Mouse (Mus musculus) yolk sac, embryonic 10.5 days (tissue): Measurements from ENCODE around the gene Nfxl1.
"Not testable (repeated sequence)": the region's sequence is repeated elsewhere in the genome, so short reads cannot be mapped to it uniquely, and the experiment has no call there.

Source experiments
- DNase-seq: peaks from one replicate; pipeline ENCODE4 v3.0.0-alpha.2; 2017; ENCODE audit warnings: low spot score

Gene Nfxl1

GRCm38 (mm10) chr5:72559544-72560049 is at the start of gene Nfxl1:
Gene Nfxl1 (minus strand): TSS chr5:72559684.
- peak; percentile 98 for DNase-seq

- DNase-seq = no peak
These were observed 43.7 kb upstream of the Nfxl1 start for GRCm38 (mm10) chr5:72603138-72603537.

GRCm38 (mm10) chr5:72601006-72601405 is 41.5 kb upstream of the Nfxl1 start:
- peak; percentile 31 for DNase-seq

GRCm38 (mm10) chr5:72587192-72587681 is 27.8 kb upstream of the Nfxl1 start, which contains the start of gene Gm5868:
Gene Gm5868 (minus strand): TSS chr5:72587551.
- DNase-seq = no peak

- not testable (repeated sequence) for DNase-seq
These were observed 27.2 kb upstream of the Nfxl1 start for GRCm38 (mm10) chr5:72586667-72587191.

- not testable (repeated sequence) for DNase-seq
These were observed 26.6 kb upstream of the Nfxl1 start for GRCm38 (mm10) chr5:72586122-72586521.

- not testable (repeated sequence) for DNase-seq
These were observed 21.5 kb upstream of the Nfxl1 start, which contains the start of gene Zar1 for GRCm38 (mm10) chr5:72580970-72581332. Gene Zar1 (minus strand): TSS chr5:72581254.

GRCm38 (mm10) chr5:72580088-72580969 is 20.8 kb upstream of the Nfxl1 start:
- not testable (repeated sequence) for DNase-seq

GRCm38 (mm10) chr5:72579599-72579998 is 20.1 kb upstream of the Nfxl1 start:
- DNase-seq = not testable (repeated sequence)

GRCm38 (mm10) chr5:72565621-72566020 is 6.1 kb upstream of the Nfxl1 start:
- DNase-seq = no peak

- not testable (repeated sequence) for DNase-seq
These were observed 3.7 kb upstream of the Nfxl1 start for GRCm38 (mm10) chr5:72563183-72563582.

GRCm38 (mm10) chr5:72560976-72561628 is 1.6 kb upstream of the Nfxl1 start:
- no peak for DNase-seq

- DNase-seq = no peak
These were observed 563 bp downstream of the Nfxl1 start for GRCm38 (mm10) chr5:72558716-72559526.

GRCm38 (mm10) chr5:72556245-72556644 is 3.2 kb downstream of the Nfxl1 start:
- no peak for DNase-seq

- no peak for DNase-seq
These were observed 8.3 kb downstream of the Nfxl1 start for GRCm38 (mm10) chr5:72551209-72551608.

- DNase-seq = no peak
These were observed 30.6 kb downstream of the Nfxl1 start for GRCm38 (mm10) chr5:72528896-72529295.

GRCm38 (mm10) chr5:72513808-72514207 is 45.7 kb downstream of the Nfxl1 start:
- DNase-seq = no peak

- DNase-seq = no peak
These were observed 53.7 kb downstream of the Nfxl1 start for GRCm38 (mm10) chr5:72505740-72506139.

GRCm38 (mm10) chr5:72503531-72504523 is 55.7 kb downstream of the Nfxl1 start, which contains the start of gene Corin:
Gene Corin (minus strand): TSS chr5:72504473.
- DNase-seq = no peak

GRCm38 (mm10) chr5:72502778-72503177 is 56.7 kb downstream of the Nfxl1 start:
- DNase-seq = no peak
